Mouse (Mus musculus): ENCODE results near the gene BC049762. TPM values are rescaled to one million over a fixed set of nuclear protein-coding genes. Genes with fewer than 3 reads are reported as not detected.

Gene BC049762
- total and polyA plus RNA-seq, 3 experiments, result 0.11 TPM; not detected in 2

- Histone ChIP-seq H3K4me3 (ENCODE audit: control insufficient read depth in 1 of 2, insufficient read depth in 1 of 2, low read depth in 2 of 2, low read length in 2 of 2) (no peak overlapping the region), H3K9me3 (replicated peaks; ENCODE audit: insufficient read depth, low read length) (no peaks in the 10 kb centered on the region), H3K36me3 (ENCODE audit: control insufficient read depth in 1 of 2, insufficient read depth in 2 of 2, low read length in 2 of 2) (no peaks in the 10 kb centered on the region), H3K27ac (ENCODE audit: control insufficient read depth, low read depth, low read length) (no peak overlapping the region), H3K4me1 (ENCODE audit: control insufficient read depth in 1 of 2, insufficient read depth in 2 of 2, low read length in 2 of 2) (no peaks in the 10 kb centered on the region), H3K79me2 (ENCODE audit: control insufficient read depth, insufficient read depth, low read length, poor library complexity) (no peaks in the 10 kb centered on the region), H3K27me3 (ENCODE audit: control insufficient read depth in 1 of 2, insufficient read depth in 2 of 2, low read length in 2 of 2) (no peaks in the 10 kb centered on the region), H3K9ac (ENCODE audit: control insufficient read depth, low read depth, low read length, poor library complexity, severe bottlenecking) (no peak overlapping the region)
- no peak for TF ChIP-seq RAD21 (IDR thresholded peaks at IDR 0.05; ENCODE audit: low read depth, low read length)
- TF ChIP-seq ELF1 (IDR thresholded peaks at IDR 0.05; ENCODE audit: low read depth, low read length), result no peak
- TF ChIP-seq SIN3A (IDR thresholded peaks at IDR 0.05; ENCODE audit: low read length), result no peak
- DNase-seq (ENCODE audit: low read depth, low spot score), result no peak
These were observed 49.0 kb upstream of the BC049762 start for GRCm38 (mm10) chr11:51311846-51312245.

- Histone ChIP-seq H3K9ac (ENCODE audit: control insufficient read depth, low read depth, low read length, poor library complexity, severe bottlenecking) (no peak overlapping the region), H3K79me2 (ENCODE audit: control insufficient read depth, insufficient read depth, low read length, poor library complexity) (no peaks in the 10 kb centered on the region), H3K36me3 (ENCODE audit: control insufficient read depth in 1 of 2, insufficient read depth in 2 of 2, low read length in 2 of 2) (no peaks in the 10 kb centered on the region), H3K4me3 (ENCODE audit: control insufficient read depth in 1 of 2, insufficient read depth in 1 of 2, low read depth in 2 of 2, low read length in 2 of 2) (no peak overlapping the region), H3K27ac (ENCODE audit: control insufficient read depth, low read depth, low read length) (no peak overlapping the region), H3K4me1 (ENCODE audit: control insufficient read depth in 1 of 2, insufficient read depth in 2 of 2, low read length in 2 of 2) (no peaks in the 10 kb centered on the region), H3K27me3 (ENCODE audit: control insufficient read depth in 1 of 2, insufficient read depth in 2 of 2, low read length in 2 of 2) (no peaks in the 10 kb centered on the region), H3K9me3 (replicated peaks; ENCODE audit: insufficient read depth, low read length) (no peaks in the 10 kb centered on the region)
- DNase-seq (ENCODE audit: low read depth, low spot score), result no peak
- no peak for TF ChIP-seq HCFC1 (IDR thresholded peaks at IDR 0.05; ENCODE audit: low read depth, low read length)
- no peak for TF ChIP-seq KAT2A (conservative IDR thresholded peaks at IDR 0.05; ENCODE audit: low read depth, low read length)
- no peak for TF ChIP-seq SIN3A (IDR thresholded peaks at IDR 0.05; ENCODE audit: low read length)
- TF ChIP-seq JUND (IDR thresholded peaks at IDR 0.05; ENCODE audit: low read depth, low read length), result no peak
- TF ChIP-seq POLR2AphosphoS5 (IDR thresholded peaks at IDR 0.05; ENCODE audit: borderline replicate concordance, low read depth, low read length), result no peak
- TF ChIP-seq MYC (IDR thresholded peaks at IDR 0.05; ENCODE audit: low read depth, low read length), result no peak
- TF ChIP-seq RAD21 (IDR thresholded peaks at IDR 0.05; ENCODE audit: low read depth, low read length), result no peak
- no peak for TF ChIP-seq EP300 (IDR thresholded peaks at IDR 0.05; ENCODE audit: low read depth in 1 of 2, low read length in 2 of 2)
- no peak for TF ChIP-seq UBTF (IDR thresholded peaks at IDR 0.05; ENCODE audit: borderline replicate concordance, insufficient read depth, low read depth, low read length)
- TF ChIP-seq E2F4 (IDR thresholded peaks at IDR 0.05; ENCODE audit: borderline replicate concordance, low read depth, low read length), result no peak
- no peak for TF ChIP-seq USF2 (IDR thresholded peaks at IDR 0.05; ENCODE audit: borderline replicate concordance in 1 of 2, insufficient read depth in 1 of 2, low read depth in 1 of 2, low read length in 2 of 2)
- TF ChIP-seq NELFE (IDR thresholded peaks at IDR 0.05; ENCODE audit: low read depth, low read length), result no peak
- TF ChIP-seq TAL1 (IDR thresholded peaks at IDR 0.05; ENCODE audit: low read length), result no peak
These were observed 45.5 kb upstream of the BC049762 start for GRCm38 (mm10) chr11:51308306-51308705.
